Mouse (Mus musculus): ENCODE data around the gene Wfikkn1. TPM values are rescaled to one million over a fixed set of nuclear protein-coding genes. Genes with fewer than 3 reads are reported as not detected.

The Wfikkn1 gene
- polyA plus RNA-seq, 1 experiment from 2014 or later, result 0.41 TPM

DNA sequence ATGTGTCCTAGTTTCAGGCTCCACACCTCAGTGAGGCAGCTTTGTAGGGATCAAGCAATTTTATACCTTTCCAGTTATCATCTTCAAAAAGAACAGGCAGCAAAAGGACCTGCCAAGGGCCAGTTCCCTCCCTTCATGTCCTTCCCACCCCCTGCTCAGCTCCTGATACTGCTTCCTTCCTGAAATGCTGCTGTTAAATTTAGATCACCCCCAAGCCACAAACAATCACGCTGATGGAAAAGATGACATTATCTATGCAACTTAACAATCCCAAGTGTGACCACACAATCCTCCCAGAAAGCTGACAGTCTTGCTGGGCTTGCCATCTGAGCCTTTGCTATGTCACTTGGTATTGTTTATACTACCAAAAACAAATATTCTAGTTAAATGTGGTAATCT, 33.2 kb upstream of the Wfikkn1 start:
- Histone ChIP-seq H3K27me3 (ENCODE audit: control insufficient read depth, insufficient read depth, low read length) (no peaks in the 10 kb centered on the region), H3K27ac (ENCODE audit: low read length) (peak overlapping the region; percentile 64), H3K9me3 (replicated peaks; ENCODE audit: control insufficient read depth, low read length) (no peaks in the 10 kb centered on the region), H3K36me3 (ENCODE audit: control insufficient read depth, insufficient read depth) (no peaks in the 10 kb centered on the region), H3K4me3 (ENCODE audit: low read length) (no peak overlapping the region), H3K4me2 (ENCODE audit: low read depth, low read length) (peak overlapping the region; percentile 23), H3K9ac (ENCODE audit: low read length) (peak overlapping the region; percentile 44; the same call in 1 of the 2 replicates), H3K4me1 (ENCODE audit: control insufficient read depth, insufficient read depth, low read length) (peaks cover 30% of the 10 kb centered on the region)
- ATAC-seq (replicated peaks; ENCODE audit: extremely low read depth, insufficient read depth, low FRiP score), result no peak
- 9% methylated on average over 1 of the region's 1 CpGs for WGBS

DNA sequence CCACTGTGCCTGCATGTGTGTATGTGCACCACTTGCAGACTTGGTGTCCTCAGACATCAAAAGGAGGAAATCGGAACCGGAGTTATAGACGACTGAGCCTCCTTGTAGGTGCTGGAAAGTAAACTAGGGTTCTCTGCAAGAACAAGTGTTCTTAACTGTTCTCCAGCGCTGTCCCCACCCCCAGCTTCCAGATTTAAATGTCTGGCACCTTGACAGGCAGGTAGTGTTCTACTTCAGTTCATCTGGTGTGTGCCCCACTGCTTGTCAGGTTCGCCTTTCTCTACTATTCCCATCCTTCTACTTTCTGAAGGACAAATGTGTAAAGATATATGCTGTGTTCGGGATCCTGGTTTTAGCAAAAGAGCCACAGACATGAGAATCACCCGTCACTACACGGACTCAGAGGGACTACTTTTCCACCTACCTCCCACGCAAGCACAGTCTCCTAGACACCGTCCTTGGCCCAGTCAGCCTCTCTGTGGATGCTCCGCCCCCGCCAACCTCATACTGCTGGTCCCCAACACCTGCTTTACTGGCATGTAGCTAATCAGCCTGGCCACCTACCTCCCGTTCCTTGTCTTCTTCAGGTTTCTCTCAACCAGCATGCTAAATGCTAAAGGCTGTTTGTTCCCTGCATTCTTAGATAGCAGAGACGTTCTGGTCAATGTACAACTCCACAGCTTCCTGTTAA, 32.7 kb upstream of the Wfikkn1 start:
- ATAC-seq (replicated peaks; ENCODE audit: extremely low read depth, insufficient read depth, low FRiP score), result no peak
- Histone ChIP-seq H3K4me3 (ENCODE audit: low read length) (no peak overlapping the region), H3K36me3 (ENCODE audit: control insufficient read depth, insufficient read depth) (no peaks in the 10 kb centered on the region), H3K9ac (ENCODE audit: low read length) (peak overlapping the region; percentile 44; the same call in 1 of the 2 replicates), H3K9me3 (replicated peaks; ENCODE audit: control insufficient read depth, low read length) (no peaks in the 10 kb centered on the region), H3K27me3 (ENCODE audit: control insufficient read depth, insufficient read depth, low read length) (no peaks in the 10 kb centered on the region), H3K4me2 (ENCODE audit: low read depth, low read length) (peak overlapping the region; percentile 23), H3K4me1 (ENCODE audit: control insufficient read depth, insufficient read depth, low read length) (peaks cover 24% of the 10 kb centered on the region), H3K27ac (ENCODE audit: low read length) (peak overlapping the region; percentile 64)
- WGBS, result 59% methylated on average over 14 of the region's 14 CpGs

GRCm38 (mm10) chr17:25911816-25912215, 31.2 kb upstream of the Wfikkn1 start:
- 86% methylated on average over 4 of the region's 4 CpGs for WGBS
- Histone ChIP-seq H3K4me3 (ENCODE audit: low read length) (no peak overlapping the region), H3K9me3 (replicated peaks; ENCODE audit: control insufficient read depth, low read length) (no peaks in the 10 kb centered on the region), H3K9ac (ENCODE audit: low read length) (no peak overlapping the region), H3K27me3 (ENCODE audit: control insufficient read depth, insufficient read depth, low read length) (no peaks in the 10 kb centered on the region), H3K36me3 (ENCODE audit: control insufficient read depth, insufficient read depth) (no peaks in the 10 kb centered on the region), H3K4me1 (ENCODE audit: control insufficient read depth, insufficient read depth, low read length) (peaks cover 16% of the 10 kb centered on the region), H3K27ac (ENCODE audit: low read length) (no peak overlapping the region), H3K4me2 (ENCODE audit: low read depth, low read length) (no peak overlapping the region)
- no peak for ATAC-seq (replicated peaks; ENCODE audit: extremely low read depth, insufficient read depth, low FRiP score)

- Histone ChIP-seq H3K4me2 (ENCODE audit: low read depth, low read length) (no peak overlapping the region), H3K9me3 (replicated peaks; ENCODE audit: control insufficient read depth, low read length) (no peaks in the 10 kb centered on the region), H3K36me3 (ENCODE audit: control insufficient read depth, insufficient read depth) (no peaks in the 10 kb centered on the region), H3K4me3 (ENCODE audit: low read length) (no peak overlapping the region), H3K9ac (ENCODE audit: low read length) (no peak overlapping the region), H3K4me1 (ENCODE audit: control insufficient read depth, insufficient read depth, low read length) (no peaks in the 10 kb centered on the region), H3K27me3 (ENCODE audit: control insufficient read depth, insufficient read depth, low read length) (no peaks in the 10 kb centered on the region), H3K27ac (ENCODE audit: low read length) (no peak overlapping the region)
- ATAC-seq (replicated peaks; ENCODE audit: extremely low read depth, insufficient read depth, low FRiP score), result no peak
- 77% methylated on average over 2 of the region's 2 CpGs for WGBS
These were observed 27.0 kb upstream of the Wfikkn1 start for GRCm38 (mm10) chr17:25907640-25908039.

DNA sequence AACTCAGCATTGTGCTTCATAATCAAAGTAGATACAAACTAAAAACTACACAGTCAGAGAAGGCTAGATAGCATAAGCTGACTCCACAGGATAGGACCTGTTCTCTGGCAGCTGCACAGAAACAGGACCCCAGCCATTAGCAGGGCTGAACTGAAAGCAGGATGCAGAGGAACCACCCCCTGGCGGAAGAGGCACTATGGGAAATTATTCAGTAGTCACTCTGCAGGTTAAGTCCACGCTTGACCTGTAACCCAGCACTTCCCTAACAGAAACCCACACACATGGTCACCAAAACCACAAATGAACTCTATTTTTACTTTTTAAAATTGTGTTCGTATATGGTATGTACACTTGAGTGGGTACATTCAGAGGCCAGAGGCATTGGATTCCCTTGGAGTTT, 22.4 kb upstream of the Wfikkn1 start:
- 0 out of 2 replicates have a peak, but pooled peaks cover 5% of the 10 kb centered on the region for H3K36me3 ChIP-seq (ENCODE audit: control insufficient read depth, insufficient read depth)
- H3K9ac ChIP-seq (ENCODE audit: low read length), result no peak overlapping the region
- ATAC-seq (replicated peaks; ENCODE audit: extremely low read depth, insufficient read depth, low FRiP score), result no peak
- H3K9me3 ChIP-seq (replicated peaks; ENCODE audit: control insufficient read depth, low read length), result no peaks in the 10 kb centered on the region
- H3K27me3 ChIP-seq (ENCODE audit: control insufficient read depth, insufficient read depth, low read length), result no peaks in the 10 kb centered on the region
- WGBS, result 78% methylated on average over 3 of the region's 3 CpGs
- H3K4me3 ChIP-seq (ENCODE audit: low read length), result no peak overlapping the region
- no peaks in the 10 kb centered on the region for H3K4me1 ChIP-seq (ENCODE audit: control insufficient read depth, insufficient read depth, low read length)
- no peak overlapping the region for H3K27ac ChIP-seq (ENCODE audit: low read length)
- no peak overlapping the region for H3K4me2 ChIP-seq (ENCODE audit: low read depth, low read length)

DNA sequence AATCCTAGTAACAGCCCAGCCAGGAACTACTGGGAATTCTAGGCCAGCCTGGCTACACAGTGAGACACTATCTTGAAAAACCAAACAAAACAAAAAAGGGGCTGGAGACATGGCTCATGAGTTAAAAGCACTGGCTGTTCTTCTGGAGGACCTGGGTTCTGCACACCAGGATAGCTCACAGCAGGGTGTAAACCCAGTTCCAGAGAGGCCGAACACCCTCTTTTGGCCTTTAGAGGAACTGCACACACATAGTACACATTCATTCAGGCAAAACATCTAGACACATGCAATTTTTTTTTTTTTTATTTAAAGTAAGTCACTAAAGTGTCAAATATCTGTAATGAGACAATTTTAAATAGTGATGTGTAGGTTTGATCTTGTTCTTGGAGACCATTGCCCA, 19.5 kb upstream of the Wfikkn1 start:
- no peaks in the 10 kb centered on the region for H3K27me3 ChIP-seq (ENCODE audit: control insufficient read depth, insufficient read depth, low read length)
- 95% methylated on average over 1 of the region's 1 CpGs for WGBS
- ATAC-seq (replicated peaks; ENCODE audit: extremely low read depth, insufficient read depth, low FRiP score), result no peak
- H3K27ac ChIP-seq (ENCODE audit: low read length), result no peak overlapping the region
- no peaks in the 10 kb centered on the region for H3K4me1 ChIP-seq (ENCODE audit: control insufficient read depth, insufficient read depth, low read length)
- H3K9ac ChIP-seq (ENCODE audit: low read length), result no peak overlapping the region
- H3K4me3 ChIP-seq (ENCODE audit: low read length), result no peak overlapping the region
- no peaks in the 10 kb centered on the region for H3K9me3 ChIP-seq (replicated peaks; ENCODE audit: control insufficient read depth, low read length)
- H3K4me2 ChIP-seq (ENCODE audit: low read depth, low read length), result no peak overlapping the region
- 0 out of 2 replicates have a peak, but pooled peaks cover 5% of the 10 kb centered on the region for H3K36me3 ChIP-seq (ENCODE audit: control insufficient read depth, insufficient read depth)

DNA sequence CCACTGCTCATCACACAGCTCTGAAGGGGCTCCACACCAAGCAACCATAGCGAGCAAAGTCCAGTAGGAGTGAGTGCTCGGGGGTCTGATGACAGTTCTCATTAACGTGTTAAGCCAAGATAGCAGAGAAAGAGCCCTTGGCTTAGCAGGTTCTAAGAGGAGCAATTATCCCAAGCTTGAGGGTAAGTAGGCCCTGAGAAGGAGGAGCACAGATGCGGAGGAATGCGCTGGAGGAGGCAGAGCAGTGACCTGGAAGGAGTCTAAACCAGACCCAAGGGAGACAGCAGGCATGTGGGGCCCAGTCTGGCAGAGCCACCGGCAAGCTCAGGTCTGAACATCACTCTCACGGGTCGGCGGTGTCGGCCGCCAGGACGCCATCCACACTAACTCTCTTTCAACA, 15.2 kb upstream of the Wfikkn1 start:
- no peak overlapping the region for H3K9ac ChIP-seq (ENCODE audit: low read length)
- WGBS, result 58% methylated on average over 12 of the region's 12 CpGs
- no peaks in the 10 kb centered on the region for H3K27me3 ChIP-seq (ENCODE audit: control insufficient read depth, insufficient read depth, low read length)
- H3K27ac ChIP-seq (ENCODE audit: low read length), result no peak overlapping the region
- H3K9me3 ChIP-seq (replicated peaks; ENCODE audit: control insufficient read depth, low read length), result no peaks in the 10 kb centered on the region
- no peak for ATAC-seq (replicated peaks; ENCODE audit: extremely low read depth, insufficient read depth, low FRiP score)
- H3K4me3 ChIP-seq (ENCODE audit: low read length), result no peak overlapping the region
- 0 out of 2 replicates have a peak, but pooled peaks cover 2% of the 10 kb centered on the region for H3K4me1 ChIP-seq (ENCODE audit: control insufficient read depth, insufficient read depth, low read length)
- H3K36me3 ChIP-seq (ENCODE audit: control insufficient read depth, insufficient read depth), result 0 out of 2 replicates have a peak, but pooled peaks cover 5% of the 10 kb centered on the region
- no peak overlapping the region for H3K4me2 ChIP-seq (ENCODE audit: low read depth, low read length)

- Histone ChIP-seq H3K9ac (ENCODE audit: low read length) (no peak overlapping the region), H3K4me2 (ENCODE audit: low read depth, low read length) (no peak overlapping the region), H3K36me3 (ENCODE audit: control insufficient read depth, insufficient read depth) (0 out of 2 replicates have a peak, but pooled peaks cover 4% of the 10 kb centered on the region), H3K27ac (ENCODE audit: low read length) (no peak overlapping the region), H3K27me3 (ENCODE audit: control insufficient read depth, insufficient read depth, low read length) (no peaks in the 10 kb centered on the region), H3K9me3 (replicated peaks; ENCODE audit: control insufficient read depth, low read length) (no peaks in the 10 kb centered on the region), H3K4me3 (ENCODE audit: low read length) (no peak overlapping the region), H3K4me1 (ENCODE audit: control insufficient read depth, insufficient read depth, low read length) (0 out of 2 replicates have a peak, but pooled peaks cover 2% of the 10 kb centered on the region)
- ATAC-seq (replicated peaks; ENCODE audit: extremely low read depth, insufficient read depth, low FRiP score), result no peak
- WGBS, result 38% methylated on average over 2 of the region's 2 CpGs
These were observed 14.8 kb upstream of the Wfikkn1 start for GRCm38 (mm10) chr17:25895415-25895814.

GRCm38 (mm10) chr17:25893975-25894617, 13.4 kb upstream of the Wfikkn1 start:
- peak; percentile 83 for ATAC-seq (replicated peaks; ENCODE audit: extremely low read depth, insufficient read depth, low FRiP score)
- 34% methylated on average over 2 of the region's 2 CpGs for WGBS

More at GRCm38 (mm10) chr17:25893975-25894617, 13.4 kb upstream of the Wfikkn1 start:
- Histone ChIP-seq H3K36me3 (ENCODE audit: control insufficient read depth, insufficient read depth) (0 out of 2 replicates have a peak, but pooled peaks cover 7% of the 10 kb centered on the region), H3K9ac (ENCODE audit: low read length) (no peak overlapping the region), H3K4me2 (ENCODE audit: low read depth, low read length) (no peak overlapping the region), H3K4me1 (ENCODE audit: control insufficient read depth, insufficient read depth, low read length) (0 out of 2 replicates have a peak, but pooled peaks cover 2% of the 10 kb centered on the region), H3K4me3 (ENCODE audit: low read length) (no peak overlapping the region), H3K9me3 (replicated peaks; ENCODE audit: control insufficient read depth, low read length) (no peaks in the 10 kb centered on the region), H3K27ac (ENCODE audit: low read length) (no peak overlapping the region), H3K27me3 (ENCODE audit: control insufficient read depth, insufficient read depth, low read length) (no peaks in the 10 kb centered on the region)
